Mouse (Mus musculus) left cerebral cortex, adult 8-10 months (tissue): ENCODE measurements around the gene Ralgapa1. TPM values are rescaled to one million over a fixed set of nuclear protein-coding genes. Genes with fewer than 3 reads are reported as not detected.

Source experiments
- microRNA-seq, 2 experiments: library from miRNA; unstranded; fragments of <30 nt; microRNA quantifications; one replicate each; pipeline ENCODE4 v1.2.0; 2022
- total RNA-seq, 4 experiments: library from RNA; stranded (reverse); gene quantifications; 2 replicates each; pipeline ENCODE4 v1.2.4; 2022

The Ralgapa1 gene
- total RNA-seq, 4 experiments from 2014 or later: 106 to 112 (median 111) TPM

Small RNA genes lying within 50 kb of the gene (microRNA-seq; reads per million reads assigned to microRNA genes)
- gene Gm23394: 3.3 to 9.7 reads per million in 2 experiments

Other genes with a start within 250 kb of the Ralgapa1 start
- under 1 TPM; 0.21 to 0.46 (median 0.24) TPM for gene Insm2, start 221.7 kb downstream of the Ralgapa1 start, total RNA-seq
- 10 to 100 TPM; 63.4 to 77.9 (median 71.0) TPM for gene Brms1l, start 15.2 kb upstream of the Ralgapa1 start, total RNA-seq